Mouse (Mus musculus) right cerebral cortex, adult 2 months (tissue): ENCODE measurements around the gene Setd5.

ENCODE experiments used
- DNase-seq, 2 experiments: peaks; one replicate each; pipeline ENCODE4 v3.0.0; 2021 to 2022; ENCODE audit warnings: low spot score in 2 of 2

Gene Setd5

GRCm38 (mm10) chr6:113133360-113133759 is 56.2 kb downstream of the Setd5 start:
- no peak for DNase-seq

GRCm38 (mm10) chr6:113141389-113142094 is 64.4 kb downstream of the Setd5 start:
- no peak for DNase-seq

- DNase-seq, result no peak
Measured at GRCm38 (mm10) chr6:113144764-113145163, 67.6 kb downstream of the Setd5 start.

- DNase-seq, result no peak
Measured at GRCm38 (mm10) chr6:113145249-113145648, 68.1 kb downstream of the Setd5 start.

- DNase-seq, result no peak
Measured at GRCm38 (mm10) chr6:113154071-113154470, 76.9 kb downstream of the Setd5 start.

GRCm38 (mm10) chr6:113154886-113155285 is 77.7 kb downstream of the Setd5 start:
- no peak for DNase-seq

GRCm38 (mm10) chr6:113156064-113156463 is 78.9 kb downstream of the Setd5 start:
- no peak for DNase-seq

- no peak for DNase-seq
Measured at GRCm38 (mm10) chr6:113160106-113160505, 82.9 kb downstream of the Setd5 start.

- DNase-seq, result no peak
Measured at GRCm38 (mm10) chr6:113161982-113162381, 84.8 kb downstream of the Setd5 start.

- DNase-seq, result no peak
Measured at GRCm38 (mm10) chr6:113163513-113163912, 86.3 kb downstream of the Setd5 start.

GRCm38 (mm10) chr6:113166661-113167251 is 89.6 kb downstream of the Setd5 start:
- peak; percentile 66 to 72 for DNase-seq

GRCm38 (mm10) chr6:113168316-113168975 is 91.3 kb downstream of the Setd5 start:
- DNase-seq, result no peak

- DNase-seq, result no peak
Measured at GRCm38 (mm10) chr6:113169852-113170251, 92.7 kb downstream of the Setd5 start.

GRCm38 (mm10) chr6:113170651-113171050 is 93.5 kb downstream of the Setd5 start:
- DNase-seq, result no peak

GRCm38 (mm10) chr6:113172011-113172410 is 94.8 kb downstream of the Setd5 start:
- no peak for DNase-seq

- DNase-seq, result peak; percentile 60 to 64
Measured at GRCm38 (mm10) chr6:113172568-113172967, 95.4 kb downstream of the Setd5 start.

- no peak for DNase-seq
Measured at GRCm38 (mm10) chr6:113175469-113175868, 98.3 kb downstream of the Setd5 start.

- no peak for DNase-seq
Measured at GRCm38 (mm10) chr6:113176613-113177012, 99.4 kb downstream of the Setd5 start.

- peak; percentile 68 to 77 for DNase-seq
Measured at GRCm38 (mm10) chr6:113178286-113179194, 101.4 kb downstream of the Setd5 start.

GRCm38 (mm10) chr6:113179195-113179733 is 102.1 kb downstream of the Setd5 start:
- DNase-seq, result no peak

- DNase-seq, result no peak
Measured at GRCm38 (mm10) chr6:113184163-113184562, 107.0 kb downstream of the Setd5 start.
